20 mouse cellular contexts compared by ENCODE assay signal in the genomic region with DNA sequence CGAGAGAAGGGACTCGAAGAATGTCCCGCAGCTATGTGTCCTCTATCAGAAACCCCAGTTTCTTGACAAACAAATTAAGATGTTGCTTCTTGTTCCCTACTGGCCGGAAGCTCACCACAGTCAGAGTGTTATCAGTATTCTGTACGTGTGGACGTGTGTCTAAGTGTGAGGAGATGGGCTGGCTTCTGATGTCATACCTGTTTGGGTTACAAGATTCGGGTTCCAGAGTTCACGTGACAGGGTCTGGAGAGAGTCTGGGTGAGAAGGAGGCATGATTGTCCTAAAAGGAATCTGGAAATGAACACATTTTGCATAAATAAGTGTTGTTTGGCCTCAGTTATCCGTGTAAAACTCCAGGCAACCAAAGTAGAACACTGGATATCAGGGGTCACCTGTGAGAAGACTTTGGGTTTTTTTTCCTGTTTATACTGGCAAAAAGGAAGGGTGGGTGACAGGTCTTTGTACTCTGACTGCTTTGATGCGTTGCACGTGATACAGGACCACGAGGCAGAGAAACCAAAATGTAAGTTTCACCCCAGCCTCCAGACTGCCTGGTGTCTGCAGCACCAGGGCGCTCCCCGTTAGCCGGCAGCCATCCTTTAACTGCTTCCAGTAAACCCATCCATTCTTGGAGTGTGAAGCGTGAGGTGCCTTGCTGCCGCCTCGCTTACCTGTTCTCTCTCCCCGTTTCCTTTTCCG.
DNase-seq lines count a peak whose midpoint lies in the region; ATAC-seq and TF ChIP-seq lines count a peak whose summit lies in the region.
"Had no signal": no experiment of that assay in that cellular context is flagged by ENCODE, and none has a peak within 500 bp of the region (broad histone marks: within the 10 kb centered on the region; RNA-seq: fewer than 3 reads in every experiment).

No protein-coding gene starts in this region.

- TF ChIP-seq POLR2A in MEL (IDR thresholded peaks at IDR 0.05; ENCODE audit: control insufficient read depth in 1 of 2, insufficient read depth in 1 of 2, low read depth in 1 of 2, low read length in 2 of 2, poor library complexity in 1 of 2) = no peak

- DNase-seq in lung, postnatal 25 days (ENCODE audit: low spot score) = peak; percentile 6
- no peak for DNase-seq in lung, postnatal 4 days
- peak; percentile 25 for DNase-seq in MEL (ENCODE audit: low read depth, low spot score)
- DNase-seq in forebrain, postnatal 0 days = peak; percentile 24
- no peak for DNase-seq in layer of hippocampus, postnatal 10 days (ENCODE audit: low spot score in 2 of 2)
- no peak for DNase-seq in urinary bladder, postnatal 25 days (ENCODE audit: low spot score)
- DNase-seq: adrenal gland, postnatal 36 days; cerebellum, adult 8-10 months; gastrocnemius, postnatal 25 days; kidney, adult 18-20 months; kidney, postnatal 36 days; layer of hippocampus, adult 9-11 months; thymus, postnatal 14 days had no signal

- peak overlapping the region; percentile 29 for H3K4me2 ChIP-seq in forebrain, postnatal 0 days (ENCODE audit: low read depth)
- H3K4me2 ChIP-seq: hindbrain, embryonic 13.5 days; liver, embryonic 15.5 days; midbrain, embryonic 12.5 days had no signal

- no peaks in the 10 kb centered on the region for H3K9me3 ChIP-seq in MEL (replicated peaks; ENCODE audit: insufficient read depth, low read length)
- H3K9me3 ChIP-seq in forebrain, postnatal 0 days (ENCODE audit: low read length) = no peaks in the 10 kb centered on the region
- H3K9me3 ChIP-seq: hindbrain, embryonic 13.5 days; liver, embryonic 15.5 days; midbrain, embryonic 12.5 days had no signal

- peak in 1 of 3 experiments; percentile 5; a peak in 1 of 6 replicates for TF ChIP-seq CTCF in MEL (IDR thresholded peaks at IDR 0.05 in 2 of 3, conservative IDR thresholded peaks at IDR 0.05 in 1 of 3; ENCODE audit: control insufficient read depth in 1 of 3, insufficient read depth in 1 of 3, low read depth in 2 of 3, low read length in 3 of 3, poor library complexity in 1 of 3, severe bottlenecking in 1 of 3)
- TF ChIP-seq CTCF in forebrain, postnatal 0 days (IDR thresholded peaks at IDR 0.05; ENCODE audit: low read depth) = no peak

- peak; percentile 72 for ATAC-seq in CD4-positive, CD25-positive, alpha-beta regulatory T cell, adult 4 months
- no peak; the same call in 1 of the 2 replicates for ATAC-seq in forebrain, postnatal 0 days
- ATAC-seq: lung, postnatal 0 days; Patski had no signal

- 0 out of 2 replicates have a peak overlapping the region, but pooled peaks have one; percentile 5 for H3K9ac ChIP-seq in MEL (ENCODE audit: control insufficient read depth, low read depth, low read length, poor library complexity, severe bottlenecking)
- no peak overlapping the region for H3K9ac ChIP-seq in forebrain, postnatal 0 days
- H3K9ac ChIP-seq: hindbrain, embryonic 13.5 days; liver, embryonic 15.5 days; midbrain, embryonic 12.5 days had no signal

- H3K4me3 ChIP-seq in MEL (ENCODE audit: control insufficient read depth in 1 of 2, insufficient read depth in 1 of 2, low read depth in 2 of 2, low read length in 2 of 2) = peak overlapping the region; percentile 38 to 71; a peak in 3 of 4 replicates
- H3K4me3 ChIP-seq in forebrain, postnatal 0 days (ENCODE audit: low read depth, low read length) = no peak overlapping the region
- H3K4me3 ChIP-seq: hindbrain, embryonic 13.5 days; liver, embryonic 15.5 days; midbrain, embryonic 12.5 days; myocyte had no signal

- 62% methylated on average over 20 of the region's 20 CpGs for WGBS in forebrain, postnatal 0 days

- H3K27me3 ChIP-seq in MEL (ENCODE audit: control insufficient read depth in 1 of 2, insufficient read depth in 2 of 2, low read length in 2 of 2) = no peaks in the 10 kb centered on the region
- no peaks in the 10 kb centered on the region for H3K27me3 ChIP-seq in forebrain, postnatal 0 days (ENCODE audit: insufficient read depth, low read length)
- H3K27me3 ChIP-seq: hindbrain, embryonic 13.5 days; midbrain, embryonic 12.5 days; Patski had no signal

- no peak for TF ChIP-seq RAD21 in MEL (IDR thresholded peaks at IDR 0.05; ENCODE audit: low read depth, low read length)

- H3K36me3 ChIP-seq in MEL (ENCODE audit: control insufficient read depth in 1 of 2, insufficient read depth in 2 of 2, low read length in 2 of 2) = peaks cover 0 to 2% of the 10 kb centered on the region in 2 experiments; a peak in 1 of 4 replicates
- H3K36me3 ChIP-seq in forebrain, postnatal 0 days (ENCODE audit: insufficient read depth) = no peaks in the 10 kb centered on the region
- H3K36me3 ChIP-seq: hindbrain, embryonic 13.5 days; liver, embryonic 15.5 days had no signal

- H3K4me1 ChIP-seq in MEL (ENCODE audit: control insufficient read depth in 1 of 2, insufficient read depth in 2 of 2, low read length in 2 of 2) = peaks cover 0 to 7% of the 10 kb centered on the region in 2 experiments; a peak in 2 of 4 replicates
- no peaks in the 10 kb centered on the region for H3K4me1 ChIP-seq in forebrain, postnatal 0 days (ENCODE audit: insufficient read depth)
- H3K4me1 ChIP-seq: hindbrain, embryonic 13.5 days; liver, embryonic 15.5 days had no signal

- no peaks in the 10 kb centered on the region for H3K79me2 ChIP-seq in MEL (ENCODE audit: control insufficient read depth, insufficient read depth, low read length, poor library complexity)

- H3K27ac ChIP-seq in MEL (ENCODE audit: control insufficient read depth, low read depth, low read length) = no peak overlapping the region
- H3K27ac ChIP-seq in forebrain, postnatal 0 days (ENCODE audit: low read depth, low read length) = no peak overlapping the region
- H3K27ac ChIP-seq: hindbrain, embryonic 13.5 days; liver, embryonic 15.5 days; midbrain, embryonic 12.5 days had no signal

- no peak for TF ChIP-seq EP300 in MEL (IDR thresholded peaks at IDR 0.05; ENCODE audit: low read depth in 1 of 2, low read length in 2 of 2)

TF ChIP-seq in MEL, 35 proteins besides CTCF, POLR2A, EP300 and RAD21:
- TF ChIP-seq USF1 (IDR thresholded peaks at IDR 0.05; ENCODE audit: low read depth, low read length) (no peak), KAT2A (conservative IDR thresholded peaks at IDR 0.05; ENCODE audit: low read depth, low read length) (no peak), UBTF (IDR thresholded peaks at IDR 0.05; ENCODE audit: borderline replicate concordance, insufficient read depth, low read depth, low read length) (no peak), POLR2AphosphoS5 (IDR thresholded peaks at IDR 0.05; ENCODE audit: borderline replicate concordance, low read depth, low read length) (no peak), MYC (IDR thresholded peaks at IDR 0.05; ENCODE audit: low read depth, low read length) (0 out of 2 replicates have a peak, but pooled peaks have one; percentile 14), MAX (IDR thresholded peaks at IDR 0.05; ENCODE audit: low read length) (peak; percentile 44; the same call in 1 of the 2 replicates), CHD2 (IDR thresholded peaks at IDR 0.05; ENCODE audit: low read length) (no peak)

Comparison
In these comparisons a context has a peak if more than half of its experiments do, and no peak if none do; other contexts are left out.
1. DNase-seq: peak in lung, postnatal 25 days (single experiment), MEL (single experiment) and forebrain, postnatal 0 days (single experiment); none in lung, postnatal 4 days (0 of 2), layer of hippocampus, postnatal 10 days (0 of 2) and urinary bladder, postnatal 25 days (single experiment).